Mouse (Mus musculus): ENCODE measurements around the gene Apol7e. TPM values are rescaled to one million over a fixed set of nuclear protein-coding genes. Genes with fewer than 3 reads are reported as not detected.
A peak's percentile ranks its signal among the peaks of the same experiment; 100 is the strongest.

The Apol7e gene
- polyA plus RNA-seq, 1 experiment: 0.54 TPM

DNA sequence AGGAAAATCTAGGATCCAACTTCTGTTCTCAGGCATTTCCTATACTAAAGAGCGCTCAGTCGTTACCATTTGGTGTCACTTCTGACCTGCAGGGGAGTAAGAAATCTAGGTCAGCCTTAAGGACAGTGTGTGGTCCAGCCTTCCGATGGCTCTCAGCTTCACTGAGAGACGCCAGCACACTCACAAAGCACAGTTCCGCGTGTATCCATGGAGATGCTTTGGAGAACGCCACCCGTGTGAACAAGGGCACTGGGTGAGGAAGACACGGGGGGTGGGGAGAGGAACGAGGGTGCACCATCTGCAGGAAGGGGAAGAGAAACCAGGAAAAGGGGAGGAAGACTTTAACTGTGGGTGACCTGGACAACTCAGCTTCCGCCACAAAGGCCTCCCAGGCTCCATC, 53.8 kb downstream of the Apol7e start:
- H3K9ac ChIP-seq (ENCODE audit: low read depth, poor library complexity, severe bottlenecking): no peak overlapping the region
- no peak overlapping the region for H3K4me3 ChIP-seq (ENCODE audit: low read depth, low read length)
- H3K4me1 ChIP-seq (ENCODE audit: control insufficient read depth, insufficient read depth, low read length): no peaks in the 10 kb centered on the region
- no peaks in the 10 kb centered on the region for H3K27me3 ChIP-seq (ENCODE audit: control insufficient read depth, insufficient read depth, low read length, poor library complexity, severe bottlenecking)
- H3K9me3 ChIP-seq (replicated peaks; ENCODE audit: control insufficient read depth, insufficient read depth, low read length, poor library complexity, severe bottlenecking): no peaks in the 10 kb centered on the region
- H3K27ac ChIP-seq (ENCODE audit: insufficient read depth, low read length): no peak overlapping the region
- TF ChIP-seq CTCF (IDR thresholded peaks at IDR 0.05; ENCODE audit: low read depth, low read length) (no peak), EP300 (IDR thresholded peaks at IDR 0.05; ENCODE audit: insufficient read depth, low read depth, low read length) (no peak), POLR2A (IDR thresholded peaks at IDR 0.05; ENCODE audit: insufficient read depth, low read length) (no peak)
- no peaks in the 10 kb centered on the region for H3K36me3 ChIP-seq (ENCODE audit: control insufficient read depth, insufficient read depth, low read length, poor library complexity, severe bottlenecking)

DNA sequence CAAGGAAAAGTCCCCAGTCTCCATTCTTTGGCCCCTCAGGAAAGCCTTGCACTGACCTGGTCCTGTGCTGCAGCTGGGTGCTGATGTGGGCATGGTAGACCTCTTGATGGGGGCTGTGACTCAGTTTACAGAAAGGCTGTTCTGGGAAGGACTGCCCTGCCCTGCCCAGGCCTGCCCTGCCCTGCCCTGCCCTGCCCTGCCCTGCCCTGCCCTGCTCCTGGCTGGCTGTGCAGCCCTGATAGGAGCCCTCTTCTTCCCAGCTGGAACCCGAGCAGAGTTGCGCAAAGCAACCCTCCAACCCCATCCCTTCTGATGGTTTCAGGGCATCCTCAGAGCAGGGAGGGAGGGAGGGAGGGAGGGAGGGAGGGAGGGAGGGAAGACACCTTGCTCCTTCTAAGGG, 56.5 kb downstream of the Apol7e start:
- H3K9ac ChIP-seq (ENCODE audit: low read depth, poor library complexity, severe bottlenecking): no peak overlapping the region
- no peaks in the 10 kb centered on the region for H3K36me3 ChIP-seq (ENCODE audit: control insufficient read depth, insufficient read depth, low read length, poor library complexity, severe bottlenecking)
- H3K27ac ChIP-seq (ENCODE audit: insufficient read depth, low read length): no peak overlapping the region
- H3K27me3 ChIP-seq (ENCODE audit: control insufficient read depth, insufficient read depth, low read length, poor library complexity, severe bottlenecking): no peaks in the 10 kb centered on the region
- no peaks in the 10 kb centered on the region for H3K4me1 ChIP-seq (ENCODE audit: control insufficient read depth, insufficient read depth, low read length)
- H3K9me3 ChIP-seq (replicated peaks; ENCODE audit: control insufficient read depth, insufficient read depth, low read length, poor library complexity, severe bottlenecking): no peaks in the 10 kb centered on the region
- H3K4me3 ChIP-seq (ENCODE audit: low read depth, low read length): no peak overlapping the region
- no peak for TF ChIP-seq CTCF (IDR thresholded peaks at IDR 0.05; ENCODE audit: low read depth, low read length)
- no peak for TF ChIP-seq POLR2A (IDR thresholded peaks at IDR 0.05; ENCODE audit: insufficient read depth, low read length)
- no peak for TF ChIP-seq EP300 (IDR thresholded peaks at IDR 0.05; ENCODE audit: insufficient read depth, low read depth, low read length)

DNA sequence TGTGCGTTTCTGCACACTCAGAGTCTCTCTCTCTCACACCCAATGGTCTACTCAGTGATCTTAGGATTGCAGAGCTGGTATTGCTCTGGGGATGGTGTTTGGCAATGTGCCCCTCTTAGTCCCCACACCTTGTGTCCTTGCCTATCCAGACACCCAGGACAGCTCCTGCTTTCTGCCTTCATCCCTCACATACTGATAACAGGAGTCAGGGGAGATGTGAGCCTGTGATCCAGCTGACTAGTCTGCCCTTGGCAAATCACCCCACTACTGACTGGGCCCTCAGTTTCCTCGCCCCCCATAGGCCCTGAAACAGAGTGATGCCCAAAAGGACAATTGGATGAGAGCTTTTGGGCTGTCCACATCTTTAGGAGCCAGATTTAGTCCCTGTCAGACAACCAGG, 57.4 kb downstream of the Apol7e start:
- H3K4me3 ChIP-seq (ENCODE audit: low read depth, low read length): no peak overlapping the region
- no peaks in the 10 kb centered on the region for H3K9me3 ChIP-seq (replicated peaks; ENCODE audit: control insufficient read depth, insufficient read depth, low read length, poor library complexity, severe bottlenecking)
- no peaks in the 10 kb centered on the region for H3K27me3 ChIP-seq (ENCODE audit: control insufficient read depth, insufficient read depth, low read length, poor library complexity, severe bottlenecking)
- TF ChIP-seq POLR2A (IDR thresholded peaks at IDR 0.05; ENCODE audit: insufficient read depth, low read length): no peak
- no peak for TF ChIP-seq CTCF (IDR thresholded peaks at IDR 0.05; ENCODE audit: low read depth, low read length)
- no peak for TF ChIP-seq EP300 (IDR thresholded peaks at IDR 0.05; ENCODE audit: insufficient read depth, low read depth, low read length)
- H3K4me1 ChIP-seq (ENCODE audit: control insufficient read depth, insufficient read depth, low read length): no peaks in the 10 kb centered on the region
- H3K27ac ChIP-seq (ENCODE audit: insufficient read depth, low read length): no peak overlapping the region
- no peak overlapping the region for H3K9ac ChIP-seq (ENCODE audit: low read depth, poor library complexity, severe bottlenecking)
- H3K36me3 ChIP-seq (ENCODE audit: control insufficient read depth, insufficient read depth, low read length, poor library complexity, severe bottlenecking): peaks cover 2% of the 10 kb centered on the region; the same call in 1 of the 2 replicates

DNA sequence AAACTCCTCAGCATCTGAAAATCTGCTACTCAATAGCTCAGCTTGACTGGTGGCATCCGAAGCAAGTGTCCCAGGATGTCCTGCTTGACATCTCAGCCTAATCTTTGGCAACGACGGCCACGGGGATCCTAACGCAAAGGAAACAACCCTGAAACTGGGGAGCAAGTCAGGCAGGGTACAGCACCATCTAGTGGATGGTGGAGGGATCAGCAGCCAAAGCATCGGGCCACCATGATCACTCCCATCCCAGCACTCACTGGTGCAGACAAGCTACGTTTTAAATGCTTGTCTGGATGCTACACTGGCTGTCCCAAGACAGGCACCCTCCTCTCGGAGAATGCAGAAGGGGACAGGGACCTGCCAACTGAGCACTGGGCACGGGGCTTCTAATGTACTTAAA, 58.2 kb downstream of the Apol7e start, which contains the start of gene Apol8:
Apol8 (minus strand) TSS at position 156 of the 400 bp plus-strand sequence.
- Histone ChIP-seq H3K36me3 (ENCODE audit: control insufficient read depth, insufficient read depth, low read length, poor library complexity, severe bottlenecking) (peaks cover 8% of the 10 kb centered on the region), H3K9ac (ENCODE audit: low read depth, poor library complexity, severe bottlenecking) (no peak within 1 kb of the TSS), H3K4me1 (ENCODE audit: control insufficient read depth, insufficient read depth, low read length) (no peaks in the 10 kb centered on the region), H3K4me3 (ENCODE audit: low read depth, low read length) (no peak within 1 kb of the TSS), H3K27ac (ENCODE audit: insufficient read depth, low read length) (no peak within 1 kb of the TSS), H3K9me3 (replicated peaks; ENCODE audit: control insufficient read depth, insufficient read depth, low read length, poor library complexity, severe bottlenecking) (no peaks in the 10 kb centered on the region), H3K27me3 (ENCODE audit: control insufficient read depth, insufficient read depth, low read length, poor library complexity, severe bottlenecking) (no peaks in the 10 kb centered on the region)
- peak; percentile 100 for TF ChIP-seq CTCF (IDR thresholded peaks at IDR 0.05; ENCODE audit: low read depth, low read length)
- no peak for TF ChIP-seq EP300 (IDR thresholded peaks at IDR 0.05; ENCODE audit: insufficient read depth, low read depth, low read length)
- TF ChIP-seq POLR2A (IDR thresholded peaks at IDR 0.05; ENCODE audit: insufficient read depth, low read length): no peak

GRCm38 (mm10) chr15:77757586-77758226, 59.0 kb downstream of the Apol7e start:
- no peaks in the 10 kb centered on the region for H3K27me3 ChIP-seq (ENCODE audit: control insufficient read depth, insufficient read depth, low read length, poor library complexity, severe bottlenecking)
- no peak overlapping the region for H3K9ac ChIP-seq (ENCODE audit: low read depth, poor library complexity, severe bottlenecking)
- peaks cover 8% of the 10 kb centered on the region for H3K36me3 ChIP-seq (ENCODE audit: control insufficient read depth, insufficient read depth, low read length, poor library complexity, severe bottlenecking)
- TF ChIP-seq EP300 (IDR thresholded peaks at IDR 0.05; ENCODE audit: insufficient read depth, low read depth, low read length) (no peak), CTCF (IDR thresholded peaks at IDR 0.05; ENCODE audit: low read depth, low read length) (no peak), POLR2A (IDR thresholded peaks at IDR 0.05; ENCODE audit: insufficient read depth, low read length) (no peak)
- no peaks in the 10 kb centered on the region for H3K9me3 ChIP-seq (replicated peaks; ENCODE audit: control insufficient read depth, insufficient read depth, low read length, poor library complexity, severe bottlenecking)
- no peak overlapping the region for H3K27ac ChIP-seq (ENCODE audit: insufficient read depth, low read length)
- H3K4me1 ChIP-seq (ENCODE audit: control insufficient read depth, insufficient read depth, low read length): no peaks in the 10 kb centered on the region
- no peak overlapping the region for H3K4me3 ChIP-seq (ENCODE audit: low read depth, low read length)

DNA sequence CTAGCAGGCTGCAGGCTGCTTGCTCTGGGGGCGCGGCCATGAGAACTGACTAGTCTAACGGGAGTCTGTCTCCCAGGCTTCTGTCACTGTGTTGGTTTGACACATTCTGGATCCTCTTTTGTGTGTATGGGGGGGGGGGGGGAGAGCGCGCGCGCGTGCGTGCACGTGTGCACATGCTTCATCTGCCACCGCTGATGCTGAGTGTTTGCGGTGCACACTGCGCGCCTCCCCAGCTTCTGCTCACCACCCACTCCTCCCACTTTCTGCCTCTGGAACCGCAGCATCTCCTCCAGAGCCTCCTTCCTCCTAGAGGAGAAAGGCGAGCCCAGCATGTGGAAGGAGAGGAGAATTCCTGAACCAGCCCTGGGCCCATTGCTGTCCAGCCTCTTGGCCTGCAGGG, 61.4 kb downstream of the Apol7e start:
- Histone ChIP-seq H3K27me3 (ENCODE audit: control insufficient read depth, insufficient read depth, low read length, poor library complexity, severe bottlenecking) (no peaks in the 10 kb centered on the region), H3K4me1 (ENCODE audit: control insufficient read depth, insufficient read depth, low read length) (no peaks in the 10 kb centered on the region), H3K9ac (ENCODE audit: low read depth, poor library complexity, severe bottlenecking) (no peak overlapping the region), H3K36me3 (ENCODE audit: control insufficient read depth, insufficient read depth, low read length, poor library complexity, severe bottlenecking) (peaks cover 25% of the 10 kb centered on the region), H3K4me3 (ENCODE audit: low read depth, low read length) (no peak overlapping the region), H3K27ac (ENCODE audit: insufficient read depth, low read length) (no peak overlapping the region), H3K9me3 (replicated peaks; ENCODE audit: control insufficient read depth, insufficient read depth, low read length, poor library complexity, severe bottlenecking) (no peaks in the 10 kb centered on the region)
- TF ChIP-seq POLR2A (IDR thresholded peaks at IDR 0.05; ENCODE audit: insufficient read depth, low read length): no peak
- no peak for TF ChIP-seq EP300 (IDR thresholded peaks at IDR 0.05; ENCODE audit: insufficient read depth, low read depth, low read length)
- no peak for TF ChIP-seq CTCF (IDR thresholded peaks at IDR 0.05; ENCODE audit: low read depth, low read length)

Data from ES-Bruce4 (cell line).